Mouse (Mus musculus): ENCODE results near the gene AL732309.1. TPM values are rescaled to one million over a fixed set of nuclear protein-coding genes. Genes with fewer than 3 reads are reported as not detected.
A peak's percentile ranks its signal among the peaks of the same experiment; 100 is the strongest.

Gene AL732309.1
- total and polyA plus RNA-seq, 3 experiments: 4.8 to 11.5 TPM; not detected in 1

DNA sequence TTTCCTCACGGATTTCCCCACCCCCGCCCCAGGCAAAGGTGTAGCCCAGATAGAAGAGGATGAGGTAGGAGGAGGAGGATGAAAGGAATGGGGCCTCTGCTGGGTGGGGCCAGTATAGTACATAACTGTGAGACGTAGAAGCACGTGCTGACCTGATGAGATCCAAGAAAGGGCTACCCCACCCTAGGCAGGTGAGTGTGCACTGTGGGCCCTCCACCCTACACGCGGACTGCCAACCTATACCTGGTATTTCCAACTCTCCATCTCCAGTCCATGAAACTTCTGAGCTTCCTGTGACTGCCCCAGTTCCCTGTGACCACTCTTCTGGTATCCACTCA, 5.3 kb downstream of the AL732309.1 start (continued):
- TF ChIP-seq ZMIZ1 (IDR thresholded peaks at IDR 0.05; ENCODE audit: low read depth, low read length) (no peak), POLR2AphosphoS5 (IDR thresholded peaks at IDR 0.05; ENCODE audit: borderline replicate concordance, low read depth, low read length) (no peak), ETS1 (IDR thresholded peaks at IDR 0.05; ENCODE audit: low read depth, low read length) (no peak), CTCF (IDR thresholded peaks at IDR 0.05 in 2 of 3, conservative IDR thresholded peaks at IDR 0.05 in 1 of 3; ENCODE audit: control insufficient read depth in 1 of 3, insufficient read depth in 1 of 3, low read depth in 2 of 3, low read length in 3 of 3, poor library complexity in 1 of 3, severe bottlenecking in 1 of 3) (no peak), UBTF (IDR thresholded peaks at IDR 0.05; ENCODE audit: borderline replicate concordance, insufficient read depth, low read depth, low read length) (no peak; the same call in 1 of the 2 replicates), RAD21 (IDR thresholded peaks at IDR 0.05; ENCODE audit: low read depth, low read length) (no peak), TCF12 (IDR thresholded peaks at IDR 0.05; ENCODE audit: low read depth, low read length) (no peak), USF2 (IDR thresholded peaks at IDR 0.05; ENCODE audit: borderline replicate concordance in 1 of 2, insufficient read depth in 1 of 2, low read depth in 1 of 2, low read length in 2 of 2) (no peak), BHLHE40 (IDR thresholded peaks at IDR 0.05; ENCODE audit: borderline replicate concordance, low read depth, low read length) (peak; percentile 61; the same call in 1 of the 2 replicates), MXI1 (IDR thresholded peaks at IDR 0.05; ENCODE audit: low read depth, low read length) (peak; percentile 57; the same call in 1 of the 2 replicates), ELF1 (IDR thresholded peaks at IDR 0.05; ENCODE audit: low read depth, low read length) (no peak), CHD2 (IDR thresholded peaks at IDR 0.05; ENCODE audit: low read length) (no peak), GABPA (IDR thresholded peaks at IDR 0.05; ENCODE audit: low read depth, low read length) (no peak), POLR2A (IDR thresholded peaks at IDR 0.05; ENCODE audit: control insufficient read depth in 1 of 2, insufficient read depth in 1 of 2, low read depth in 1 of 2, low read length in 2 of 2, poor library complexity in 1 of 2) (no peak), TAL1 (IDR thresholded peaks at IDR 0.05; ENCODE audit: low read length) (no peak), ZC3H11A (IDR thresholded peaks at IDR 0.05; ENCODE audit: low read depth, low read length) (no peak), MEF2A (IDR thresholded peaks at IDR 0.05; ENCODE audit: extremely low read depth, insufficient replicate concordance, low read depth, low read length, poor library complexity, severe bottlenecking) (no peak), MAZ (IDR thresholded peaks at IDR 0.05; ENCODE audit: low read depth, low read length) (no peak), MYC (IDR thresholded peaks at IDR 0.05; ENCODE audit: low read depth, low read length) (peak; percentile 57; the same call in 1 of the 2 replicates), TBP (IDR thresholded peaks at IDR 0.05; ENCODE audit: low read depth, low read length) (no peak; the same call in 1 of the 2 replicates), GATA1 (IDR thresholded peaks at IDR 0.05; ENCODE audit: low read depth, low read length) (no peak)

DNA sequence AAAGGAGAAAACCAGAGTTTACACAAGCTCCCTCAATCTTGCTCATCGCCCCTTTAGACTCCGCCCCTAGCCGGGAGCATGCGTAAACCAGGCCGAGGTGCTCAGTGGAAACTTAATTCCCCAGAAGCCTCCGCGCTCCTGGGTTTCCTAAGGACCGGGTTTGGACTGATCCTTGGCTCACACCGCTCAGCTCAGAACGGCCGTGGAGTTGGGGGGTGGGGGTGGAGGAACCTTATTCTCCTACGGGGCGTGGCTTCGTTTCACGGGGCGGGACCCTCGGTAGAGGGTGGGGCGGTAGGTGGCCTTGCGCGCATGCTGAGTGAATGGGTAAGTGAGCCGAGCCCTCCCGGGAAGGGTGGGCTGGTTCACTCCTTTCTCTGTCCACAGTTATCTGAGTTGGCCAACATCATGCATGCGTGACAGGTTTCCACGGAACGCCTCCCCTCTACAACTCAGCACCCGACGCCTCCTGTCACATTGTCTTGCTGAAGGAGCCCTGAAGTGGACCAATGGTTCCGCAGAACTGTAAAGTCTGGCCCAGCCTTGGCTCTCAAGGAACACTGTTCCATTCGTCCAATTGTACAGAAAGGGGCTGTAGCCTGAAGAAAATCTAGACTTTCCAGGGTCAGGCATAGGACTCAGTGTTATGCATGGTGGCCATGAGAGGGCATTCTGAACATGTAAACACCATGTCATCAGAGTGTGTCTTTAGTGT, 5.8 kb downstream of the AL732309.1 start:
- Histone ChIP-seq H3K9ac (ENCODE audit: control insufficient read depth, low read depth, low read length, poor library complexity, severe bottlenecking) (peak overlapping the region; percentile 79), H3K4me1 (ENCODE audit: control insufficient read depth in 1 of 2, insufficient read depth in 2 of 2, low read length in 2 of 2) (peaks cover 0 to 21% of the 10 kb centered on the region in 2 experiments; a peak in 3 of 4 replicates), H3K27me3 (ENCODE audit: control insufficient read depth in 1 of 2, insufficient read depth in 2 of 2, low read length in 2 of 2) (no peaks in the 10 kb centered on the region), H3K27ac (ENCODE audit: control insufficient read depth, low read depth, low read length) (peak overlapping the region; percentile 56), H3K9me3 (replicated peaks; ENCODE audit: insufficient read depth, low read length) (no peaks in the 10 kb centered on the region), H3K4me3 (ENCODE audit: control insufficient read depth in 1 of 2, insufficient read depth in 1 of 2, low read depth in 2 of 2, low read length in 2 of 2) (peak overlapping the region; percentile 57 to 64), H3K36me3 (ENCODE audit: control insufficient read depth in 1 of 2, insufficient read depth in 2 of 2, low read length in 2 of 2) (no peaks in the 10 kb centered on the region), H3K79me2 (ENCODE audit: control insufficient read depth, insufficient read depth, low read length, poor library complexity) (no peaks in the 10 kb centered on the region; the same call in 1 of the 2 replicates)
- DNase-seq (ENCODE audit: low read depth, low spot score): peak; percentile 92
- peak; percentile 77; the same call in 1 of the 2 replicates for TF ChIP-seq ZMIZ1 (IDR thresholded peaks at IDR 0.05; ENCODE audit: low read depth, low read length)
- no peak for TF ChIP-seq KAT2A (conservative IDR thresholded peaks at IDR 0.05; ENCODE audit: low read depth, low read length)
- TF ChIP-seq POLR2A (IDR thresholded peaks at IDR 0.05; ENCODE audit: control insufficient read depth in 1 of 2, insufficient read depth in 1 of 2, low read depth in 1 of 2, low read length in 2 of 2, poor library complexity in 1 of 2): peak; percentile 44 to 61; a peak in 3 of 4 replicates
- 0 out of 2 replicates have a peak, but pooled peaks have one; percentile 16 for TF ChIP-seq ELF1 (IDR thresholded peaks at IDR 0.05; ENCODE audit: low read depth, low read length)
- 0 out of 2 replicates have a peak, but pooled peaks have one; percentile 35 for TF ChIP-seq TCF12 (IDR thresholded peaks at IDR 0.05; ENCODE audit: low read depth, low read length)
- no peak for TF ChIP-seq MAFK (IDR thresholded peaks at IDR 0.05; ENCODE audit: borderline replicate concordance, low read depth, low read length)
- no peak for TF ChIP-seq CTCF (IDR thresholded peaks at IDR 0.05 in 2 of 3, conservative IDR thresholded peaks at IDR 0.05 in 1 of 3; ENCODE audit: control insufficient read depth in 1 of 3, insufficient read depth in 1 of 3, low read depth in 2 of 3, low read length in 3 of 3, poor library complexity in 1 of 3, severe bottlenecking in 1 of 3)
- TF ChIP-seq JUND (IDR thresholded peaks at IDR 0.05; ENCODE audit: low read depth, low read length): no peak
- no peak for TF ChIP-seq GABPA (IDR thresholded peaks at IDR 0.05; ENCODE audit: low read depth, low read length)
- no peak for TF ChIP-seq GATA1 (IDR thresholded peaks at IDR 0.05; ENCODE audit: low read depth, low read length)
- TF ChIP-seq POLR2AphosphoS2 (IDR thresholded peaks at IDR 0.05; ENCODE audit: low read length): peak; percentile 73; the same call in 1 of the 2 replicates
- TF ChIP-seq ETS1 (IDR thresholded peaks at IDR 0.05; ENCODE audit: low read depth, low read length): no peak; the same call in 1 of the 2 replicates
- TF ChIP-seq RAD21 (IDR thresholded peaks at IDR 0.05; ENCODE audit: low read depth, low read length): no peak
- no peak for TF ChIP-seq CHD2 (IDR thresholded peaks at IDR 0.05; ENCODE audit: low read length)
- no peak for TF ChIP-seq CHD1 (IDR thresholded peaks at IDR 0.05; ENCODE audit: low read depth, low read length)
- TF ChIP-seq ZKSCAN1 (IDR thresholded peaks at IDR 0.05; ENCODE audit: low read depth, low read length): no peak
- no peak for TF ChIP-seq EP300 (IDR thresholded peaks at IDR 0.05; ENCODE audit: low read depth in 1 of 2, low read length in 2 of 2)
- no peak for TF ChIP-seq MXI1 (IDR thresholded peaks at IDR 0.05; ENCODE audit: low read depth, low read length)
- no peak for TF ChIP-seq RCOR1 (IDR thresholded peaks at IDR 0.05; ENCODE audit: low read depth, low read length)
- TF ChIP-seq USF2 (IDR thresholded peaks at IDR 0.05; ENCODE audit: borderline replicate concordance in 1 of 2, insufficient read depth in 1 of 2, low read depth in 1 of 2, low read length in 2 of 2): no peak
- no peak for TF ChIP-seq MAX (IDR thresholded peaks at IDR 0.05; ENCODE audit: low read length)
